Mouse (Mus musculus): ENCODE data around the gene Gpr146.

The Gpr146 gene

GRCm38 (mm10) chr5:139404801-139405401 is 27.4 kb downstream of the Gpr146 start, which contains the start of gene C130050O18Rik:
TSS of gene C130050O18Rik (plus strand) at chr5:139405280.
- DNase-seq: no peak

- no peak for DNase-seq
These were observed 28.0 kb downstream of the Gpr146 start for GRCm38 (mm10) chr5:139405478-139405877.

- no peak for DNase-seq
These were observed 28.5 kb downstream of the Gpr146 start for GRCm38 (mm10) chr5:139405953-139406352.

GRCm38 (mm10) chr5:139407121-139407885 is 29.8 kb downstream of the Gpr146 start:
- DNase-seq: no peak

- no peak for DNase-seq
These were observed 31.0 kb downstream of the Gpr146 start for GRCm38 (mm10) chr5:139408511-139408910.

GRCm38 (mm10) chr5:139409412-139409811 is 31.9 kb downstream of the Gpr146 start:
- no peak for DNase-seq

- DNase-seq: no peak
These were observed 32.6 kb downstream of the Gpr146 start for GRCm38 (mm10) chr5:139410056-139410455.

- peak; percentile 45 to 48 for DNase-seq
These were observed 33.6 kb downstream of the Gpr146 start for GRCm38 (mm10) chr5:139411117-139411516.

- DNase-seq: no peak
These were observed 34.3 kb downstream of the Gpr146 start for GRCm38 (mm10) chr5:139411665-139412314.

- no peak for DNase-seq
These were observed 36.0 kb downstream of the Gpr146 start for GRCm38 (mm10) chr5:139413545-139413944.

GRCm38 (mm10) chr5:139415001-139415400 is 37.5 kb downstream of the Gpr146 start:
- no peak for DNase-seq

GRCm38 (mm10) chr5:139416942-139417341 is 39.4 kb downstream of the Gpr146 start:
- DNase-seq: no peak

GRCm38 (mm10) chr5:139417480-139417879 is 40.0 kb downstream of the Gpr146 start:
- DNase-seq: no peak

- DNase-seq: no peak
These were observed 40.6 kb downstream of the Gpr146 start for GRCm38 (mm10) chr5:139418110-139418509.

GRCm38 (mm10) chr5:139418633-139419032 is 41.1 kb downstream of the Gpr146 start:
- DNase-seq: no peak

- DNase-seq: peak; percentile 58 to 59
These were observed 45.7 kb downstream of the Gpr146 start, which contains the start of gene Gper1 for GRCm38 (mm10) chr5:139423026-139423865. TSS of gene Gper1 (plus strand) at chr5:139423151.

GRCm38 (mm10) chr5:139425198-139425597 is 47.7 kb downstream of the Gpr146 start:
- DNase-seq: no peak

- DNase-seq: no peak
These were observed 49.5 kb downstream of the Gpr146 start for GRCm38 (mm10) chr5:139427001-139427400.

GRCm38 (mm10) chr5:139427989-139428388 is 50.5 kb downstream of the Gpr146 start:
- DNase-seq: peak; percentile 29 to 39

- peak in 1 of 2 experiments; percentile 29 for DNase-seq
These were observed 52.4 kb downstream of the Gpr146 start for GRCm38 (mm10) chr5:139429818-139430341.

- no peak for DNase-seq
These were observed 54.8 kb downstream of the Gpr146 start for GRCm38 (mm10) chr5:139432333-139432732.

- DNase-seq: no peak
These were observed 55.4 kb downstream of the Gpr146 start for GRCm38 (mm10) chr5:139432747-139433508.
